Mouse (Mus musculus): ENCODE measurements at regions not wholly inside any gene's neighbourhood (a gene's known extent, or its start where the extent isn't known, plus 50 kb on each side); places are given as distances from the start of the nearest gene placed in this dataset.

DNA sequence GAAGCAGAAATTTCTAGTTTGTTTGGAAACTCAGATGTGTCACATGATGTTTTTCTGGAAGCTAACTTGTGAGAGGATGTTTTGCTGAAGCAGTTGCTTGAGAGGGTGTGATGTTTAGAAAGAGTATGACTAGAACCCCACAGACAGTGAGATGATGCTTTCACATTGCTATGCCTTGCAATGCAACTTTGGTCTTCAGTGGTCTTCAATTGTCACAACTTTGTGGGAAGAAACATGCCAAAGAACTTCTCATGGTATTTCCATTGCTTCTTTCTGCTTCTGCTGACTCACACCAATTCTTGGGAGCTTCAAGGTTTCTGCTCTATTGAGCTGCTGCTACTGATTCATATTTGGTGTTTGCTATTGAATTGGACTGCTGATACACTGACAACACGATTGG lies 365.3 kb upstream of the Tmem229a start:
- DNase-seq (ENCODE audit: low read depth, low spot score) = no peak

DNA sequence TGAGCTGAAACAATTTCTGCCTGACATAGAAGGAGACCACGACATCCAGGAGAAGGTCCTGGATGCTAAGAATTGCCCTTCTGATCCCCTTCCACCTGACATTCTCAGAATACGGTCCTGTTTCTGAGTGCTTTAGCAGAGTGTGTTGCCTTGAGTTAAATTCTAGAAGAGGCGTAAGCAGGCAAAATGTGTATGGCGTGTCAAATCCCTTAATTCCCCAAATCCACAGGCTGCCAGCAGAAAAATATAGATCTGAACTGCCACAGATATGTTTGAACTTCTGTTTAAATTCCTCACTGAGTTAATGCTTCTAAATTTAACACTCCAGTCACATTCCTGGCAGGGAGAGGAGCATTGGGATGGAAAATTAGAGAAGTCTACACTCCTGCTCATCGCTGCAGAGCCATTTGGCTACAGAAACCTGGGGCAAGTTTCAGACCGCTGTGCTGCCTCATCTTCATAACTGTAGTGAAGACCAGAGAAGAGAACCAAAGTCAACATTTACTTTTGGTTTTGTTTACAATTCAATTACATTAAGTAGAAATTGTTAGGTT lies 364.3 kb upstream of the Tmem229a start:
- DNase-seq (ENCODE audit: low read depth, low spot score) = peak; percentile 20

DNA sequence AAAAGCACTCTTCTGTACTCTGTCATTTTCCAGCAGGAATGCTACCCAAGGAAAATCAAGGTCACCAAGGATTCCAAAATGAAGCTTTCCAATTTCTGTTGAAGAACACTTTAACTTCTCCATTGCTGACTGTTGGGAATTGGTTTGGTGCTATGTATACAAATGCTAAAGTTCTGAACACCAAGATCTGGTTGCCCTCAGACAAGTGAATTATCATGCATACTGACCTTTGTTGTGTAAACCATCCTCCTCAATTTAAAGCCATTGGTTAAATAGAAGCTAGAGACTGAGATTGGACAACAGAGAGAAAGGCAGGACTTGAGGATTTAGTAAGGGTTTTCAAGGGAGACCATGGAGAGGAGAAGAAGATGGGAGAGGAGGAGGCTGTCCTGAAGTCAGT lies 351.4 kb upstream of the Tmem229a start:
- DNase-seq (ENCODE audit: low read depth, low spot score) = no peak

DNA sequence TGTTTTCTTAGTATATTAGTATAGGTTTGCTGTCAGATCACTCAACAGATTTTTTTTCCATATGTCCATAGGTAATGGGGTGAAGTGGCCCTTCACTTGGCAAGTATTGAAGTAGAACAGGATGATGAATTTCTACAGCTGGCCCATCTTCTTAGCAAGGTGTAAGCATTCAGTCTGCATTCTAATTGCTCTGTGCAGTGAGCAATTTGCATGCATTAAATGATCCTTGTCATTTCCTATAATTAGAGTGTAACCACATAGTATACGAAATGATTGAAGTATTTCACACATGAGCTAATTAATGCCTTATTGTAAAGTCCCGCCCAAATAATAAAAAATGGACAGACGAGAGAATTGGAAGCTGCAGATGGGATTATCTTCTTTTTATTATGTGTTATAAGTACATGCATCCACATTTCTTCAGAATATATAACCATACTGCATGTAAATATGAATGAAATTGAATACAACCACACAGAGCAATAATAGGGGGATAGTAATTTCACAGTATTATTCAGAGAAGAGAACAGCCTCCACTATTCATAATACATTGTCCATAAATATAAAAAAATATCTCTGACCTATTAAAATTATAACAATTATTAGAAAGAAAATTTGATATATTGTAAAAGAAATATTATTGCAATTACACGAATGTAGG lies 348.9 kb upstream of the Tmem229a start:
- no peak for DNase-seq (ENCODE audit: low read depth, low spot score)

DNA sequence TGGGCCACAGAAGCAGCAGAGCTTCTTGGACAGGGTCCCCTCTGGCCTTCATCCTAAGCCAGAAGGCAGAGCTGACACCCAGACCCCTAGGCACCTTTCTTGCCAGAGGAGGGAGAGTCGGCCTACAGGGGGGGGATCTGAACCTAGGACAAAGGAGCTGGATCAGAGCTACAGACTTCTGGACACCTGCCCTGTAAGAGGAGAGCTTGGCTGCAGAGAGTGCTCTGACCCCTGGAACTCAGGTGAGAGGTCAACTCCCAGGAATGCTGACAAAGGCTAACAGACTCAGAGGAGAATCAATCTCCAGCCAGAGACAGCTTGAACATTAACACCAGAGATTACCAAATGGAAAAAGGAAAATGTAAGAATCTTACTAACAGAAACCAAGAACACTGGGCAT lies 335.5 kb upstream of the Tmem229a start:
- no peak for DNase-seq (ENCODE audit: low read depth, low spot score)

DNA sequence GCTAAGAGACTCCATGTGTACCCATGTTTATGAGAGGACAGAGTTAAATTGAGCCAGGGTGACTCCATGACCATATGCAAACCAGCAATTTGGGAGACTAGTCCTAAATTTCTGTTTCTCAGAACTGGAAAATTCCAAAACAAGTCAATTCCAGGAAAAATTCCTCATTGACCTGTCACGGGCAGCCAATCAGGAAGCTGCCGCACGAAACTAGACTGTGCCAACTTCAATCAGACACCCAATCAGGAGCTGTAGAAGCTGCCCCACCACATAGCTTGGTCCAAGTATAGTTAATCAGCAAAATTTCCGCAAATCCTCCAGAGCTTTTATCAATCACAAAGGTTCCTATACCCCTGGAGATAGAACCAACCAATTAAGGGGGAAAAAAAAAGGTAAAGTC lies 331.5 kb upstream of the Tmem229a start:
- no peak for DNase-seq (ENCODE audit: low read depth, low spot score)

DNA sequence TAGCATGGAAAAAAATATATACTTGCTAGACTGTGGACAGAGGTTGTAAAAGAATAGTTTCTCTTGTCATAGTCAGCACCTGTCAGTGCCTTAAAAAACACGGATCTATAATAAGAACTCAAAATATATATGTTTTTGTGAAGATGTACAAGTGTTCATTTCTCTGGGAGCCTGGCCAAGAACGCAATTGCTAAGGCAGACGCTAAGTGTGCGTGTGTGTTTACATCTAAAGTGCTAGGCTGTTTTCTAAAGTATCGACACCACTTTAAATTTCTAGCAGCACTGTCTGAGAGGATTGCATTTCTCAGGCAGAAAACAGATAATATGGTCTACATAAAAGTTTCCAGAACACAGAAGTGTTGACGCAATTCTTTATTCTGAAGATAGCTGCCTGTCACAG lies 330.2 kb upstream of the Tmem229a start:
- peak; percentile 18 for DNase-seq (ENCODE audit: low read depth, low spot score)

DNA sequence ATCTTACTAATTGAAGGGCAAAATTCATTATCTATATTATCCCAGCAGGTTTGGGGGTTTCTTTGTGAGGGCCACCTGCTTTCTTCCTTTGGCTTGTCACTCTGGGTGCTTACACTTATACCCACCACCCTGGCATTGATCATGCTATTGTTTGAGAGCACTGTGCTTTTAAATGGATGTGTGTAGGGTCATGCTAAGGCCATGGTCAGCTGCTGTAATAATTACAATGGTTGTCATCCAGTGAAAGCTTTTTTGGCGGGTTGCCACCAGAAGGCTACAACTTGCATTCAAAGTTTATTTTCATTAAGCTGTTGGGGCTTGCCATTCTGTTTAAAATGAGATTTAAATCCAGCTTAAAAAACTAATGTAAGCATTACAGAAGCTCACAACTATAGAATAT lies 322.4 kb upstream of the Tmem229a start:
- DNase-seq (ENCODE audit: low read depth, low spot score) = no peak

DNA sequence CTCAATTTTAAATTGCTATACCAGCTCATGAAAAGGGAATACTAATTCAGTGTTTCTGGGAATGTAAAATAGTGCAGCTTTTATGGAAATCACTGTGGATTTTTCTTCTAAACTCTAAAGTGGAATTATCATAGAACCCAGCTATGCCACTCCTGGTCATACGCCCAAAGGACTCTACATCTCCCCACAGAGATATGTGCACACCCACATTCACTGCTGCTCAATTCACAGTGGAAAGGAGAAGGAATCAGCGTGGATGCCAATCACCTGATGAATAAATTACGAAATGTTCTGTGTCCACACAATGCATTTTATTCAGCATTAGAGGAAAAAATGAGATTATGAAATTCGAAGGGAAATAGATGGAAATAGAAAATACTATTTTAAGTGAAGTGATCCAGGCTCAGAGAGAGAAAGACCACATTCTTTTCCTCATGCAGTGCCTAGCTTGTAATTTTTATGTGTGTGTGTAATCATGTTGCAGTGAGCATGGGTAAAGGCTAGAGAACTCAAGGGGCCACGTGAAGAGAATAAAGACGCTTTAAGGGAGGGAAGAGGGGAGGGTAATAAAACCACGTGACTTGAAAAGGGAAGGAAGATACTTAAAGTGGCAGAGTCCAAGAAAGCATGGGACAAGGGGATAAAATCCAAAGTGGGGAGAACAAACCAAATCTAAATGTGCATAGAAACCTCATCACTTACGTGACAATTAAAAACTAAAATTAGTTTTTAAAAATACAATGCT lies 321.8 kb upstream of the Tmem229a start:
- peak; percentile 18 for DNase-seq (ENCODE audit: low read depth, low spot score)

DNA sequence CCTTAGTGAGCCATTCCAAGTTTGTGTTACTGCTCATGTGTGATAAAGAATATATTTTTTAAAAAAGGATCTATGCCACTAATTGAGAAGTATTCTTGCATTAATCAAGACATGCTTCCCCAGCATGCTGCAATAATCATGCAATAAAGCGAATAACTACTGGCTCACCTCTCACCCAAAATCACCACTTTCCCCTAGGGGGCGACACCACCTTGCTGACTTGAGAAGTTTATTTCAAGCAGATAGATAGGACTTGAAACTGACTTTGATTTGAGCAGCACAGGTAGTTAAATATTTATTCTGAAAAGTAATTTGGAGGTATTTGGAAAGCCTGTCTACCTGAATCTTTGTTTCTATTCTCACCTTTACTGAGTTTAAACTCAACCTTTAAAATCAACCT lies 320.1 kb upstream of the Tmem229a start:
- peak; percentile 65 for DNase-seq (ENCODE audit: low read depth, low spot score)

DNA sequence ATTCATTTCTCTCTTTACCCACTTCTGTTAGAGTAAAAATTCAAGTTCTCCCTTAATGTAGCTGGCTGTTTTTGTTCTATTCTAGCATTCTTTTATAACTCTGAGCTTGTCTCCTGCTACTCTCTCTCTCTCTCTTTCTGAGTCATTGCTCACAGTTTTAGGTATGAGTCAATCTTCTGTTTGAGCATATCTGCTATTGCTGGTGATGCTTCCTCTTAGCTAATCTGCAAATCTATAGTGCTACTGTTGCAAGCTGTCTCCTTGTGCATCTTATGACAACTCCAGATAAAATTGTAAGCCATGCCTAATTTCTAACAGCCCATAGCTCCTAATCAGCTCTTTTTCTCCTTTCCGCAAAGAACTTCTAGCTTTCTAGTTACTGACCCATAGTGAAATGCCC lies 304.5 kb upstream of the Tmem229a start:
- DNase-seq (ENCODE audit: low read depth, low spot score) = peak; percentile 83

DNA sequence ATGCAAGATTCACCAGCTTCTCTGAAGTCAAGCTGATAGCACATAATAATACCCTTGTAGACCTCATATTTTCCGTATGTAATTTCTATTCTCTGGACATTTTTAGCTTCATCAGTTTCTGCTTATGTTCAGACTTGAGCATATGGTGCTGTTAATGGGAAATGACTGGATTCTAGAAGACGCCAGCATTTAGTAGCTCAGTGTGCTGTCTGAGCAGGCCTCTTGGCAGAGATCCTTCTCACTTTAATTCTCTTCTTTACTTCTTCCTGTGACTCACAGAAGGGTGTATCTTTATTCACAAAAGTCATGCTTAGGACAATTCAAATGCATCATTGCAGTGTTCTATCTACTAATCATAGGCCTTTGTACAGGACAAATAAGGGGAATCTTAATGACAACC lies 299.7 kb upstream of the Tmem229a start:
- peak; percentile 75 for DNase-seq (ENCODE audit: low read depth, low spot score)

DNA sequence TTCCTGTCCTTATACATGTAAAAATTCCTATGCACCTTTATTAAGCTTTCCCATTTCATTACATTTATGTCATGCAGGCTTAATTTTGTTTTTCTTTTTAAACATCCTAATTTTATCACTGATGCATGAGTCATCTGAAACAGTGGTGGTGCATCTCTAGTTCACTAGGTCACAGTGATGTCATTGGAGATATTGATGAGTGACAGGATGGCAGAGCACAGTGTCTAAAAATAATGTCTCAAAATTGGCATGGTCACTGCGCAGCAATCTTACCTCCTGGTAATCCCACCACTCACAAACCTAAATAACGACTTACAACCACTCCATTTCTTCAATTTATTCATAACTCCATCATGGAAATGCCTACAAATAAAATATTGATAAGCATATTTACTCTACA lies 280.9 kb upstream of the Tmem229a start:
- no peak for DNase-seq (ENCODE audit: low read depth, low spot score)

DNA sequence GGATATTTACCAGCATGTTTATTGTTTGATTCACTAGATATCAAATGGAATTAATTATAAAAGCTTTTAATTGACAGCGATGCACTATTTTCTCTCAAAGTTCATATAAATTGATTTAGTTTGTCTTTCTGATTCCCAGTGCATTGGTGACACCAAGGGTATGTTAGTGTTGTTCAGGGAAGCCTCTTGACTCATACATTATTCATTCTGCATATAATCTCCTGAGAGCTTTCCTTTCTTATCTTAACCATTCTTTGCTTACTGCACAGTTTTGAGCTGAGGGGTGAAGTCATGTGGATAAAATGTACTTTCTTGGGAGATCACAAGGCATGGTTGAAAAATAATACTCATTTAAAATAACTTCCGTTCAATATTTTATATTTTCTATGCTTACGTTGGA lies 280.5 kb upstream of the Tmem229a start:
- DNase-seq (ENCODE audit: low read depth, low spot score) = no peak

Measured in brain, adult 2 months (tissue).